Mouse (Mus musculus): ENCODE data around the gene Dlg5. TPM values are rescaled to one million over a fixed set of nuclear protein-coding genes. Genes with fewer than 3 reads are reported as not detected.

Gene Dlg5
- polyA plus RNA-seq, 1 experiment from 2014 or later, result 37.5 TPM

DNA sequence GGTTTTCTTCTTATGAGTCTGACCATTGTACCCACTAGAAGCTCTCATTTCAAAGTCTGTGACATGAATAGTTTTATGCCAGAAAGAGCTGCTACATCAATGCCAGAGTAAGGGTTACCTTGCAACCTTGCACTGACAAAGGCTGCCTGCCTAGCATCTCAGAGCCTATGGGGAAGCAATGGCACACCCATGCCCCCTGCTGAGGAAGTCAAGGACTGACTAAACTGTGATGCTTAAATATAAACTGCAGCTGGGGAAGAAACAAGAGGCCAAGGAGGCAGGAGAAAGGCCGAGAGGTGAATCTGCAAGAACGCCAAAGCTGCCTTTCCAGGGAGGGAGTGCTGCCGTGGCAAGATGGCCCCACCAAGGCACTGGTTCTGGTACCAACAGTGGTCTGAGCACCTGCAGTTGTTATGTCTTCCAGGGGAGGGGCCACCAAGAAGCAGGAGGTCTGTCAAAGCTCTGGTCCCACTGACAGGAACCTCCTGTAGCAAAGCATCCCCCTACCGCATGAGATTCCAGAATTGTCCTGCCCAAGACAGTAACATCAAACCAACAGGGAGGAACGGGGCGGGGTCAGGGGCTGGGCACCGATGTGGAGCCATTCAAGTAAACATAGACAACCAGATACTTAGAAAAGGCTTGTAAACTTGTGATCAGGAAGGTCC lies 111.0 kb downstream of the Dlg5 start:
- Histone ChIP-seq H3K27me3 (ENCODE audit: control insufficient read depth, insufficient read depth, low read length) (no peaks in the 10 kb centered on the region), H3K4me3 (ENCODE audit: low read depth, low read length) (no peak overlapping the region), H3K27ac (ENCODE audit: low read depth, low read length) (no peak overlapping the region), H3K4me1 (ENCODE audit: control insufficient read depth, insufficient read depth, low read length) (no peaks in the 10 kb centered on the region), H3K9me3 (ENCODE audit: control insufficient read depth, low read length) (no peaks in the 10 kb centered on the region), H3K9ac (replicated peaks; ENCODE audit: low read depth, low read length) (no peak overlapping the region), H3K4me2 (ENCODE audit: low read depth, low read length) (no peak overlapping the region), H3K36me3 (ENCODE audit: control insufficient read depth, insufficient read depth, low read length) (peaks cover 53% of the 10 kb centered on the region)
- ATAC-seq (ENCODE audit: low read depth), result no peak
- WGBS, result 84% methylated on average over 7 of the region's 7 CpGs

DNA sequence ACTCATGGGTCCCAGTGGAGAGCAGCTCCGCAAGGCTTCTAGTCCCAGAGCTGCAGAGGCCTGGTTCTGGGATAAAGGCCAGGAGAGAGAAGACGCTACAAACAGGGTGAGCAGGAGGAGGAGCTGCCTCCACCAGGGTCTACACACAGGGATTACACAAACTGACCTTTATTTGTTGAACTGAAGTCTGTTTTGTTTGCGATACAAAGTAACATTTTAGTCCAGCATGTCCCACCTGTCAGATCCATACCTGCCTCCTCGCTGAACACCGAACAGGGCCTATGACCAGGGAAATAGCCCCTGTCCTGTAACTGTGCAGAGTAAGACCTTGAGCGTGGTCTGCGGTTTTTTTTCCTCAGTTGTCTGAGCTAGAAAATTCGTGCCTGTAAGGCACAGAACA lies 111.9 kb downstream of the Dlg5 start:
- ATAC-seq (ENCODE audit: low read depth), result no peak
- Histone ChIP-seq H3K36me3 (ENCODE audit: control insufficient read depth, insufficient read depth, low read length) (peaks cover 47% of the 10 kb centered on the region), H3K27ac (ENCODE audit: low read depth, low read length) (no peak overlapping the region), H3K4me2 (ENCODE audit: low read depth, low read length) (no peak overlapping the region), H3K9ac (replicated peaks; ENCODE audit: low read depth, low read length) (no peak overlapping the region), H3K27me3 (ENCODE audit: control insufficient read depth, insufficient read depth, low read length) (no peaks in the 10 kb centered on the region), H3K4me3 (ENCODE audit: low read depth, low read length) (no peak overlapping the region), H3K9me3 (ENCODE audit: control insufficient read depth, low read length) (no peaks in the 10 kb centered on the region), H3K4me1 (ENCODE audit: control insufficient read depth, insufficient read depth, low read length) (no peaks in the 10 kb centered on the region)
- WGBS, result 87% methylated on average over 8 of the region's 8 CpGs

DNA sequence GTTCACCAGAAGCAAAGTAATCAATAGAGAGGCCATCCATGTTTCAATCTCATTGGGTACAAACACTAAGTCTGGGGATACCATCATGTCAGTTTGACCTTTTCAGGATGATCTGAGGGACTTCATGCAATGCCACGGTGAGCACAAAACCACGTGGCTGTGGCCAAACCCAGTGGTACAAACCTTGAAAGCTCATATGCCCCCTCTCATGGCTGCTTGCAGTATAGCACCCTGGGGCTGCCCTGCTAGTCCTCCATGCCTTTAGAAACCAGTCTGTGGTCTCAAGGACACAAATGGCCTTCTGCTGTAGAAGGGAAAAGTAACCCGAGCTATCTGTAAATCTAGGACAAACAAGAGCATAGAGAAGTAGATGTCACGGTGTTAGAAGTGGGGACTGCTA lies 113.6 kb downstream of the Dlg5 start:
- H3K9me3 ChIP-seq (ENCODE audit: control insufficient read depth, low read length), result no peaks in the 10 kb centered on the region
- WGBS, result 46% methylated on average over 4 of the region's 4 CpGs
- H3K4me1 ChIP-seq (ENCODE audit: control insufficient read depth, insufficient read depth, low read length), result no peaks in the 10 kb centered on the region
- no peak overlapping the region for H3K4me2 ChIP-seq (ENCODE audit: low read depth, low read length)
- peaks cover 30% of the 10 kb centered on the region for H3K36me3 ChIP-seq (ENCODE audit: control insufficient read depth, insufficient read depth, low read length)
- H3K9ac ChIP-seq (replicated peaks; ENCODE audit: low read depth, low read length), result no peak overlapping the region
- H3K27me3 ChIP-seq (ENCODE audit: control insufficient read depth, insufficient read depth, low read length), result no peaks in the 10 kb centered on the region
- no peak overlapping the region for H3K4me3 ChIP-seq (ENCODE audit: low read depth, low read length)
- no peak for ATAC-seq (ENCODE audit: low read depth)
- H3K27ac ChIP-seq (ENCODE audit: low read depth, low read length), result no peak overlapping the region

DNA sequence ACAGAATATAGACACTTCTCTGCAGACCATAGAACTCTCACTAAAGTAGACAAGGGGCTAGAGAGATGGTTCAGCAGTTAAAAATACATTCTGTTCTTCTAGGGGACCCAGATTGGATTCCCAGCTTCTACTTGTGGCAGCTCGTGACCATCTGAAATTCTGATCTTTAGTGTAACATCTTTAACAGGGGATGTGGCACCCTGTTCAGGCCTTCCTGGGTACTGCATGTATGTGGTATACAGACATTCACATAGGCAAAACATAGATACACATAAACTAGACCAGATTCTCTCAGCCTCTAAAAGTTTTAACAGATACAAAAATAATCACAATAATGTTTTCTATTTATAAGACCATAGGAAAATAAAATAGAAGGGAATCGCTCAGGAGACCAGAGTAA lies 120.7 kb downstream of the Dlg5 start:
- Histone ChIP-seq H3K9ac (replicated peaks; ENCODE audit: low read depth, low read length) (no peak overlapping the region), H3K9me3 (ENCODE audit: control insufficient read depth, low read length) (no peaks in the 10 kb centered on the region), H3K27ac (ENCODE audit: low read depth, low read length) (no peak overlapping the region), H3K4me1 (ENCODE audit: control insufficient read depth, insufficient read depth, low read length) (no peaks in the 10 kb centered on the region), H3K4me3 (ENCODE audit: low read depth, low read length) (no peak overlapping the region), H3K27me3 (ENCODE audit: control insufficient read depth, insufficient read depth, low read length) (no peaks in the 10 kb centered on the region), H3K4me2 (ENCODE audit: low read depth, low read length) (no peak overlapping the region), H3K36me3 (ENCODE audit: control insufficient read depth, insufficient read depth, low read length) (no peaks in the 10 kb centered on the region)
- no peak for ATAC-seq (ENCODE audit: low read depth)
- 91% methylated on average over 2 of the region's 2 CpGs for WGBS

DNA sequence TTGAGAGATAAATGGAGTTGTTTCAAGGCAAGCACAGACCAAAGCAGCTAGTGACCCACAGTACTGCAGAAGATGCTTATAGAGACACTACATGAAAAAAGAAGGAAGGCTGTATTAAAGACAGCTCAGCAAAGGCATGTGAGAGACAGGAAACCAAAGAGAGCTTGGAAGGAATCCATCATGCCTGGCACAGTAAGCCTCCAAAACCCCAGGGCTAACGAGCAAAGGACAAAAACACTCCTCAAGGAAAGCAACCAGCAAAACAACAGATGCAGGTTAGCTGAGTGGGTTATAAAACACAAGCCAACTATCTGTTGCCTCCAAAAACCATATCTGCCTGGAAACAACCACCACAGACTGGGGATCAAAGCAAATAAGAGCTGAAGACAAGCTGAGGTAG lies 121.5 kb downstream of the Dlg5 start:
- no peaks in the 10 kb centered on the region for H3K9me3 ChIP-seq (ENCODE audit: control insufficient read depth, low read length)
- no peaks in the 10 kb centered on the region for H3K27me3 ChIP-seq (ENCODE audit: control insufficient read depth, insufficient read depth, low read length)
- H3K4me1 ChIP-seq (ENCODE audit: control insufficient read depth, insufficient read depth, low read length), result no peaks in the 10 kb centered on the region
- no peak overlapping the region for H3K27ac ChIP-seq (ENCODE audit: low read depth, low read length)
- no peaks in the 10 kb centered on the region for H3K36me3 ChIP-seq (ENCODE audit: control insufficient read depth, insufficient read depth, low read length)
- H3K9ac ChIP-seq (replicated peaks; ENCODE audit: low read depth, low read length), result no peak overlapping the region
- no peak overlapping the region for H3K4me2 ChIP-seq (ENCODE audit: low read depth, low read length)
- no peak overlapping the region for H3K4me3 ChIP-seq (ENCODE audit: low read depth, low read length)
- WGBS, result 63% methylated on average over 1 of the region's 1 CpGs
- ATAC-seq (ENCODE audit: low read depth), result no peak

DNA sequence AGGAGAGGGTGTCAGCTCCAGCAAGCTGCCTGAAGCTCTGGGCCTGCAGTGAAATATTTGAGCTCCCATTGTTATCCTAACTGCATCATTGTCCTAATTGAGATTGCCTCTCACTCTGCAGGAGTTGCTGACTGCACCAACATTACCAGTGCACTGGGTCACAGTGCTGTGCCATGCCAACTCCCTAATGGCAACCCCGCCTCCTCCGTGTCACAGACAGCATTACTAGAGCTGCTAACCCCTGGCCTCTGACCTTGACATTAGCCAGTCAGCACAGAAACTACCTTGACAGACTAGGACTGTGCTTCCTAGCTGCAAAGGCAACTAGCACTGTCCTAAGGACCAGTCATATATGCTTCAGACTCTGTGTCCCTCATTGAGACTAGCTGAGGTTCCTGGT lies 139.0 kb downstream of the Dlg5 start:
- H3K4me2 ChIP-seq (ENCODE audit: low read depth, low read length), result no peak overlapping the region
- WGBS, result 76% methylated on average over 2 of the region's 2 CpGs
- ATAC-seq (ENCODE audit: low read depth), result no peak
- no peak overlapping the region for H3K9ac ChIP-seq (replicated peaks; ENCODE audit: low read depth, low read length)
- H3K27ac ChIP-seq (ENCODE audit: low read depth, low read length), result no peak overlapping the region
- H3K27me3 ChIP-seq (ENCODE audit: control insufficient read depth, insufficient read depth, low read length), result no peaks in the 10 kb centered on the region
- H3K9me3 ChIP-seq (ENCODE audit: control insufficient read depth, low read length), result no peaks in the 10 kb centered on the region
- no peaks in the 10 kb centered on the region for H3K4me1 ChIP-seq (ENCODE audit: control insufficient read depth, insufficient read depth, low read length)
- H3K36me3 ChIP-seq (ENCODE audit: control insufficient read depth, insufficient read depth, low read length), result no peaks in the 10 kb centered on the region
- no peak overlapping the region for H3K4me3 ChIP-seq (ENCODE audit: low read depth, low read length)

DNA sequence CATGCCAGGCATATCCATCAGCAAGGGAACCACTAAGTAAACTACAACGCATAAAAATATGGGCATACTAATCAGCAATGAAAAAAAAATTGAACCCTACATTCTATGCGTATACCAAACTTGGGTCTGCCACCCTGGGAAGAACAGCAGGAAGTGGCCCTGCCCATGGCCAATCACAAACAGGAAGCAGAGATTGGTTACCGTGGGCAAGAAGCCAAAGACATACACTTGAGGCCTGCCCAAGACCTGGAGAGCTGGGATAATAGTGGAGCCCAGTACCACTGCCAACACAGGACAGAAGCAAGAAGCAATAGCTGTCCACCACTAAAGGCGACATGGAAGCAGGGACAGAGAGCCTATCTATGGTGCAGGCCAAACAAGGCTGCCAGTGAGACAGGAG lies 146.9 kb downstream of the Dlg5 start:
- H3K4me3 ChIP-seq (ENCODE audit: low read depth, low read length), result no peak overlapping the region
- WGBS, result 89% methylated on average over 4 of the region's 4 CpGs
- H3K27ac ChIP-seq (ENCODE audit: low read depth, low read length), result no peak overlapping the region
- no peaks in the 10 kb centered on the region for H3K27me3 ChIP-seq (ENCODE audit: control insufficient read depth, insufficient read depth, low read length)
- H3K9ac ChIP-seq (replicated peaks; ENCODE audit: low read depth, low read length), result no peak overlapping the region
- no peaks in the 10 kb centered on the region for H3K4me1 ChIP-seq (ENCODE audit: control insufficient read depth, insufficient read depth, low read length)
- H3K9me3 ChIP-seq (ENCODE audit: control insufficient read depth, low read length), result no peaks in the 10 kb centered on the region
- ATAC-seq (ENCODE audit: low read depth), result no peak
- no peak overlapping the region for H3K4me2 ChIP-seq (ENCODE audit: low read depth, low read length)
- no peaks in the 10 kb centered on the region for H3K36me3 ChIP-seq (ENCODE audit: control insufficient read depth, insufficient read depth, low read length)

DNA sequence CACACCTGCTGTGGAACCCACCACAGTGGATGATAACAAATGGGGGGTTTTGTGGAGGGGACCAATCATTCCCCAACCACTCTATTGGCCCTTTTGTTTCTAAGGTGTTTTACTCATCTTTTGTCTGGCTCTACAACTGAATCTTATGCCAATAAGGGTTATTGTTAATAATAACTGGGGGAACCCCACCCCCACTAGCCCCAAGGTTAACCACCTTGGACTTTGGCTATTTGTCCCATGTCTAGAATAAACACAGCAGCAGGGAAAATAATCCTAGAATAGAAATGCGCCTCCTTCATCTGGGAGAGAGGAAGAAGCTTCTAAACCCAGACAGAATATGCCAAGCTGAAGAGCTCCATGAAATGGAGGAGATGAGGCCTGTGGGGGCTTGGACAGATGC lies 151.1 kb downstream of the Dlg5 start:
- H3K27me3 ChIP-seq (ENCODE audit: control insufficient read depth, insufficient read depth, low read length), result no peaks in the 10 kb centered on the region
- no peak overlapping the region for H3K27ac ChIP-seq (ENCODE audit: low read depth, low read length)
- no peak overlapping the region for H3K4me3 ChIP-seq (ENCODE audit: low read depth, low read length)
- no peak overlapping the region for H3K9ac ChIP-seq (replicated peaks; ENCODE audit: low read depth, low read length)
- no peak for ATAC-seq (ENCODE audit: low read depth)
- WGBS, result 94% methylated on average over 1 of the region's 1 CpGs
- no peaks in the 10 kb centered on the region for H3K4me1 ChIP-seq (ENCODE audit: control insufficient read depth, insufficient read depth, low read length)
- no peak overlapping the region for H3K4me2 ChIP-seq (ENCODE audit: low read depth, low read length)
- H3K9me3 ChIP-seq (ENCODE audit: control insufficient read depth, low read length), result no peaks in the 10 kb centered on the region
- H3K36me3 ChIP-seq (ENCODE audit: control insufficient read depth, insufficient read depth, low read length), result no peaks in the 10 kb centered on the region

DNA sequence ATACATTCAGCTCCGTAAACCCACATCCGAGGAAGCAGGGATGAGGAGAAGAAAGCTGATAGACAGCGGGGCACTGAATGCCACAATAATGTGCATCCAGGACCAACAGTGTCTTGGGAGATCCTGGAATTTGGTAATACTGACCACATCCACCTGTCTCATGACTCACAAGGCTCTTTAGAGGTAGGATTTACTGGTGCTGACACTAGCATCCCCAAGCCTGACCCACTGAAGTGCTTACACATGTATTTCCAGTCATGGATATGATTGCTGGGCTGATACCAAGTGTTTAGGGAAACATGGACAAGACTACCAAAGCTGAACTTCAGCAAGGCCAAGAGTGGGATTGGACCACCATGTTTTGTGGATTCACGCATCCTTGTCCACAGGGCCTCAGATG lies 152.5 kb downstream of the Dlg5 start:
- Histone ChIP-seq H3K9me3 (ENCODE audit: control insufficient read depth, low read length) (no peaks in the 10 kb centered on the region), H3K4me3 (ENCODE audit: low read depth, low read length) (no peak overlapping the region), H3K9ac (replicated peaks; ENCODE audit: low read depth, low read length) (no peak overlapping the region), H3K4me1 (ENCODE audit: control insufficient read depth, insufficient read depth, low read length) (no peaks in the 10 kb centered on the region), H3K36me3 (ENCODE audit: control insufficient read depth, insufficient read depth, low read length) (no peaks in the 10 kb centered on the region), H3K4me2 (ENCODE audit: low read depth, low read length) (no peak overlapping the region), H3K27me3 (ENCODE audit: control insufficient read depth, insufficient read depth, low read length) (no peaks in the 10 kb centered on the region), H3K27ac (ENCODE audit: low read depth, low read length) (no peak overlapping the region)
- WGBS, result 95% methylated on average over 4 of the region's 4 CpGs
- no peak for ATAC-seq (ENCODE audit: low read depth)
